Mouse (Mus musculus): Measurements from ENCODE around the gene Bcl2l15.
"Not testable (repeated sequence)": the region's sequence is repeated elsewhere in the genome, so short reads cannot be mapped to it uniquely, and the experiment has no call there.

Gene Bcl2l15

GRCm38 (mm10) chr3:103830681-103831080 lies 1.7 kb upstream of the Bcl2l15 start:
- in situ Hi-C loops (cut with MboI; ENCODE audit: low sequenced_read_pairs), result not testable (repeated sequence)

GRCm38 (mm10) chr3:103831146-103831545 lies 1.3 kb upstream of the Bcl2l15 start:
- in situ Hi-C loops (cut with MboI; ENCODE audit: low sequenced_read_pairs), result no loop called here

GRCm38 (mm10) chr3:103834001-103834400 lies 1.6 kb downstream of the Bcl2l15 start:
- in situ Hi-C loops (cut with MboI; ENCODE audit: low sequenced_read_pairs), result no loop called here

- in situ Hi-C loops (cut with MboI; ENCODE audit: low sequenced_read_pairs), result no loop called here
Observed at GRCm38 (mm10) chr3:103835272-103835950, 3.0 kb downstream of the Bcl2l15 start.

GRCm38 (mm10) chr3:103835951-103836310 lies 3.5 kb downstream of the Bcl2l15 start:
- in situ Hi-C loops (cut with MboI; ENCODE audit: low sequenced_read_pairs), result no loop called here

GRCm38 (mm10) chr3:103836453-103836852 lies 4.1 kb downstream of the Bcl2l15 start:
- in situ Hi-C loops (cut with MboI; ENCODE audit: low sequenced_read_pairs), result no loop called here

- in situ Hi-C loops (cut with MboI; ENCODE audit: low sequenced_read_pairs), result no loop called here
Observed at GRCm38 (mm10) chr3:103839711-103840110, 7.3 kb downstream of the Bcl2l15 start.

- in situ Hi-C loops (cut with MboI; ENCODE audit: low sequenced_read_pairs), result not testable (repeated sequence)
Observed at GRCm38 (mm10) chr3:103840195-103840594, 7.8 kb downstream of the Bcl2l15 start.

- in situ Hi-C loops (cut with MboI; ENCODE audit: low sequenced_read_pairs), result not testable (repeated sequence)
Observed at GRCm38 (mm10) chr3:103840946-103841345, 8.5 kb downstream of the Bcl2l15 start.

GRCm38 (mm10) chr3:103850644-103851363 lies 18.4 kb downstream of the Bcl2l15 start:
- in situ Hi-C loops (cut with MboI; ENCODE audit: low sequenced_read_pairs), result no loop called here

GRCm38 (mm10) chr3:103851481-103851880 lies 19.1 kb downstream of the Bcl2l15 start:
- in situ Hi-C loops (cut with MboI; ENCODE audit: low sequenced_read_pairs), result no loop called here

- in situ Hi-C loops (cut with MboI; ENCODE audit: low sequenced_read_pairs), result no loop called here
Observed at GRCm38 (mm10) chr3:103851882-103852281, 19.5 kb downstream of the Bcl2l15 start.

GRCm38 (mm10) chr3:103852565-103853299 lies 20.3 kb downstream of the Bcl2l15 start:
- in situ Hi-C loops (cut with MboI; ENCODE audit: low sequenced_read_pairs), result no loop called here

- in situ Hi-C loops (cut with MboI; ENCODE audit: low sequenced_read_pairs), result no loop called here
Observed at GRCm38 (mm10) chr3:103853804-103854203, 21.4 kb downstream of the Bcl2l15 start.

- in situ Hi-C loops (cut with MboI; ENCODE audit: low sequenced_read_pairs), result no loop called here
Observed at GRCm38 (mm10) chr3:103857036-103857805, 24.8 kb downstream of the Bcl2l15 start.

GRCm38 (mm10) chr3:103857977-103858563 lies 25.7 kb downstream of the Bcl2l15 start:
- in situ Hi-C loops (cut with MboI; ENCODE audit: low sequenced_read_pairs), result no loop called here

GRCm38 (mm10) chr3:103858881-103859801 lies 26.7 kb downstream of the Bcl2l15 start, which contains the start of gene Ptpn22:
Gene Ptpn22 (plus strand): TSS chr3:103859795.
- in situ Hi-C loops (cut with MboI; ENCODE audit: low sequenced_read_pairs), result no loop called here

GRCm38 (mm10) chr3:103859851-103860391 lies 27.5 kb downstream of the Bcl2l15 start:
- in situ Hi-C loops (cut with MboI; ENCODE audit: low sequenced_read_pairs), result no loop called here

- in situ Hi-C loops (cut with MboI; ENCODE audit: low sequenced_read_pairs), result no loop called here
Observed at GRCm38 (mm10) chr3:103862721-103863220, 30.4 kb downstream of the Bcl2l15 start.

All from CH12F3 (cell line).